Mouse (Mus musculus) ovary, adult 18-20 months (tissue): Measurements from ENCODE around the gene Tgfb2.
A peak's percentile ranks its signal among the peaks of the same experiment; 100 is the strongest.

Experiments used
- DNase-seq: peaks from one replicate; pipeline ENCODE4 v3.0.0; 2022; ENCODE audit warnings: low spot score, mixed read lengths

The Tgfb2 gene

GRCm38 (mm10) chr1:186705915-186706248 lies at the start of gene Tgfb2:
Gene Tgfb2, minus strand, starts transcription at chr1:186705989.
- DNase-seq, result no peak

- DNase-seq, result no peak
Measured at GRCm38 (mm10) chr1:186749675-186750283, 44.0 kb upstream of the Tgfb2 start.

GRCm38 (mm10) chr1:186748724-186749653 lies 43.2 kb upstream of the Tgfb2 start, which contains the start of gene Rrp15:
Gene Rrp15, minus strand, starts transcription at chr1:186749358.
- DNase-seq, result peak; percentile 55

- no peak for DNase-seq
Measured at GRCm38 (mm10) chr1:186739828-186740227, 34.0 kb upstream of the Tgfb2 start.

- DNase-seq, result no peak
Measured at GRCm38 (mm10) chr1:186735537-186735936, 29.7 kb upstream of the Tgfb2 start.

GRCm38 (mm10) chr1:186733052-186733451 lies 27.3 kb upstream of the Tgfb2 start:
- no peak for DNase-seq

GRCm38 (mm10) chr1:186728778-186729177 lies 23.0 kb upstream of the Tgfb2 start:
- no peak for DNase-seq

- DNase-seq, result no peak
Measured at GRCm38 (mm10) chr1:186726117-186726516, 20.3 kb upstream of the Tgfb2 start.

GRCm38 (mm10) chr1:186722299-186722698 lies 16.5 kb upstream of the Tgfb2 start:
- no peak for DNase-seq

- peak; percentile 34 for DNase-seq
Measured at GRCm38 (mm10) chr1:186721846-186722245, 16.1 kb upstream of the Tgfb2 start.

- no peak for DNase-seq
Measured at GRCm38 (mm10) chr1:186721166-186721565, 15.4 kb upstream of the Tgfb2 start.

GRCm38 (mm10) chr1:186719708-186720107 lies 13.9 kb upstream of the Tgfb2 start:
- DNase-seq, result no peak

- no peak for DNase-seq
Measured at GRCm38 (mm10) chr1:186718881-186719280, 13.1 kb upstream of the Tgfb2 start.

GRCm38 (mm10) chr1:186714980-186715896 lies 9.4 kb upstream of the Tgfb2 start:
- no peak for DNase-seq

- DNase-seq, result no peak
Measured at GRCm38 (mm10) chr1:186714215-186714614, 8.4 kb upstream of the Tgfb2 start.

- no peak for DNase-seq
Measured at GRCm38 (mm10) chr1:186712802-186713471, 7.1 kb upstream of the Tgfb2 start.

- peak; percentile 37 for DNase-seq
Measured at GRCm38 (mm10) chr1:186705203-186705914, 430 bp downstream of the Tgfb2 start.

GRCm38 (mm10) chr1:186703980-186704701 lies 1.6 kb downstream of the Tgfb2 start:
- no peak for DNase-seq

- no peak for DNase-seq
Measured at GRCm38 (mm10) chr1:186703256-186703979, 2.4 kb downstream of the Tgfb2 start.
